Mouse (Mus musculus): Measurements from ENCODE around the gene Usp20.
"Not testable (repeated sequence)": the region's sequence is repeated elsewhere in the genome, so short reads cannot be mapped to it uniquely, and the experiment has no call there.

The Usp20 gene

DNA sequence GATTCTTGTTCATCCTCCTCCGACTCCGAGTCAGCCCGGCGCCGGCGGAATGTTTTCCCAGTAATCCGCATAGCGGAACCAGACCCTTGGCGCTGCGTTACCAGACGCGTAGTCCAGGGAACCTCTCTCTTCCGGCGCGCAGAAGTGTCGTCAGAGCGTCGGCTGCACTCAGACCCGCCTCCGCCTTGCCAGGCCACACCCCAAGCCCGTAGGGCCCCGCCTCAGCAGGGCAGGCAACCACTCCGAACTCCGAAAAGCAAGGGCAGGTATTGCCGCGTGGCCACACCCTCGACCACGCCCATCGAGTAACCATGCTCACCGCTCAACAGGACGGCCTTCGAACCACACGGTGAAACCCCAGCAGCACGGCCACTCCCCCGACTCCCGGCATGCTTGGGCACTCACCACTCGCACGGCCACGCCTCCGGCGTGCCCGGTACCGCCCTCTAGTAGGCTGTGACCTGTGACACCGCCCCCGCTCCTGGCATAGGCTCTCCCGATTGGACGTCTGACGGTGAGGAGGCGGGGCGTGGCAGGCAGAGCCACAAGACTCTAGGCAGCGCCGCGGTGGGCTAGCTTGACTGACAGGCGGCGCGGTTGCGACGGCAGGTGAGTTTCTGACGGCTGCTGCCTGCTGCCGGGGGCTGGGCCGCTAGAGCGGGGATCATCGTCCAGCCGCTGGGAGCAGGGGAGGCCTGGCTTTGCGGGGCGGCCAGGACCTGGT, at the start of gene Usp20, which contains the start of gene BC005624:
TSS of gene Usp20 (plus strand) at position 490 of the 724 bp plus-strand sequence.
TSS of gene BC005624 (minus strand) at position 412 of the 724 bp plus-strand sequence.
- peak; percentile 100 for DNase-seq (ENCODE audit: low spot score)

DNA sequence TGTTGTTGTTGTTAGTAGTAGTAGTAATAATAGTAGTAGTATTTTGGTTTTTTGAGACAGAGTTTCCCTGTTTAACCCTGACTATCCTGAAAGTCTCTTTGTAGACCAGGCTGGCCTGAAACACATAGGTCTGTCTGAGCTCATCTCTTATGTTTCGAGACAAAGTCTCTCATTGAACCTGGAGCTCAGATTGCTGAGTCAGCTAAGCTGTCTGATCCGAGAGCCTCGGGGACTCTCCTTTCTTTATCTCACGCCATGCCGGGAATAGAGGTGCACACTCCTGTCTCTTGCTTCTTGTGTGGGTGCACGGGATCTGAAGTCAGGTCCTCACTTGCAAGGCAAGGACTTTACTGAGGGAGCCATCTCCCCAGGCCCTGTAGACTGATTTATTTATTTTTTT, 49.0 kb upstream of the Usp20 start:
- DNase-seq (ENCODE audit: low spot score), result no peak

DNA sequence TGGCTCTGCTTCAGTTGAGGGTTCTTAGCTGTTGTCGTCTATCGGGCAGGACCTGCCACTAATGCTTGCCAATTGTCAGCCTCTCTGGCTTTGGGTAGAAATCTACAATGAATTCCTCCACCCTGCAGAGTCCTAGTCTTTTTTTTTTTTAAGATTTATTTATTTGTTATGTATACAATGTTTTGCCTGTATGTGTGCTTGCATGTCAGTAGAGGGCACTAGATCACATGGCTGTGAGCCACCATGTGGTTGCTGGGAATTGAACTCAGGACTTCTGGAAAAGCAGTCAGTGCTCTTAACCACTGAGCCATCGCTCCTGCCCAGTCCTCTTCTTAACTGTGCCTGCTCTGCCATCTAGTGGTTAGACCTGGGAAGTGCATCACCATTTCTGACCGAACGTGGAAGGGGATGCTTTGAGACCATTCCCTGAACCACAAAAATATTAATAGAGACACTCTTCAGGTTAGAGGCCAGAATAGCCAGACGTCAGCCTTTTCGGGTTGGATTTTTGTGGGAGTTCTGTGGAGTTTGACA, 48.1 kb upstream of the Usp20 start:
- DNase-seq (ENCODE audit: low spot score), result peak; percentile 86

DNA sequence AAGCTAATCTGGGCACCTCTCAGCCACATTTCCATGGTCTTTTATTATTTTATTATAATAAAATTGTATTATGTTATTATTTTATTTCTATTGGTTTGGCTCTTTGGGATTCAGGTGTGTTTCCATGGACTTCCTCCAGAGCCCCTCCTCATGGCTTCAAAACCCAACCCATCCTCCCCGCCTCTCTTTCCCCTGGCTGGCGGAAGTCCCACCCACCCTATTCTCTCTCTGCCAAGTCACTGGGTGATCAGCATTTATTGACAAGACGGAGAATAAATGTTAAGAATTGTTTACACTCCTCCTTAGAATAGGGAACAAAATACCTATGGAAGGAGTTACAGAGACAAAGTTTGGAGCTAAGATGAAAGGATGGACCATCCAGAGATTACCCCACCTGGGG, 45.3 kb upstream of the Usp20 start:
- DNase-seq (ENCODE audit: low spot score), result no peak

DNA sequence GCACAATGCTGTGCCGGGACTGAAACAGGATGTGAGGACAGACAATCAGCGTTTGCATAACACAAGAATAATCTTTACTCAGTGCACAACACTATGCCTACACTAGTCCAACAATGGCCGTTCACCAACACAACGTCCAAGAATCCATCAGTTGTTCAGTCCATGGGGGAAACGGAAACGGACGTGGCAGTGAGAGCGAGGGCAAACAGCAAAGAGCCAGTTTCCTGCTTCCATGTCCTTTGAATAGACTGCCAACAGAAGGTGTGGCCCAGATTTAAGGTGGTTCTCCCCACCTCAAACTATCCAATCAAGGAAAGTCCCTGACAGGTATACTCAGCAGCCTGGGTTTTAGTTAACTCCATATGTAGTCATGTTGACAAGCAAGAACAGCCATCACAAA, 44.3 kb upstream of the Usp20 start:
- DNase-seq (ENCODE audit: low spot score), result no peak

DNA sequence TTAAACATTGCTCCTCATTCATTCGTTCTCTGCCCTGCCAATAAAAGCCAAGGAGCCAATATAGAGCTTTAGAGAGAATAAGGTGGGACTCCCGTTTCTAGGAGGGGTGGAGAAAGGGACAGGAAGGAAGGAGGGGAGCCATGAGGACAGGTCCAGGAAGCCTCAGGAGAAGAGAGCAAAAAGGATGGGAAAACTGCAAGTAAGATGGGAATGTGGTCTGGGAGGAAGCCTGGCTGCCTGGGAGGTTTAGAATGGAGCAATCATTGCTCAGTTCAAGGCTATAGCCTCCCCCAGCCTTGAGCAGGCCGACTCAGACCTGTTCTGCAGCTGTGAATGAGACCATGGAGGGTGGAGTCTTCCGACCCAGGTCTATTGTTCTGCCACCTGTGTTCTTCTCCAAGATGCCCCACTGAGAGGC, 43.5 kb upstream of the Usp20 start:
- no peak for DNase-seq (ENCODE audit: low spot score)

DNA sequence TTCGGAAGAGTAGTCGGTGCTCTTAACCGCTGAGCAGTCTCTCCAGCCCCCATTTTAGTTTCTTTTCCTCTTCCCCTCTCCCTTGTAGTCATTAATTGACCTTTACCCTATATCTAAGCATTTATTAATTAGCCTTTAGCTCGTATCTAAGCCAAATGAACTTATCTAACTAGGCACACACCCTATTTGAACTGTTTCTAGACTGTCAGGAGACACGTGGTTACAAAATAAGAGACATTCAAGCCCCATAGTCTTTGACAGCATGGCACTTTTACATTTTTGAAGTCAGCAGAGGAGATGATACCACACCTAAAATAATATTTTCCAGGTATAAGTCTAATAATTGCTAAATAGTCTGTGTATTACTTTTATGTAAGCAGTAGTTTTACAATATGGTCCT, 40.5 kb upstream of the Usp20 start:
- no peak for DNase-seq (ENCODE audit: low spot score)

DNA sequence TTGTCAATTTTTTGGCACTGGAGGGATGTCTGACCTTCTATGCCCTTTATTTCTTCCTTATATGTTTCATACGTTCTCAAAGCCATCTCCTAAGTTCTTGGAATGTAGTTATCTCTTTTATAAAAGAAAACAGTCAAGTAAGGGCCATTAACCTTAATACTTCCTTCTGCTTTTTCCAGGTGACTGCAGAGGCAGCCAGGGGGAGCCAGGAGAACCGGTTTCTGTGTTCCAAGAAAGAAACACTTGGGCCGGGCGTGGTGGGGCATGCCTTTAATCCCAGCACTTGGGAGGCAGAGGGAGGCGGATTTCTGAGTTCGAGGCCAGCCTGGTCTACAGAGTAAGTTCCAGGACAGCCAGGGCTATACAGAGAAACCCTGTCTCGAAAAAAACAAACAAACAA, 40.0 kb upstream of the Usp20 start:
- DNase-seq (ENCODE audit: low spot score), result not testable (repeated sequence)

DNA sequence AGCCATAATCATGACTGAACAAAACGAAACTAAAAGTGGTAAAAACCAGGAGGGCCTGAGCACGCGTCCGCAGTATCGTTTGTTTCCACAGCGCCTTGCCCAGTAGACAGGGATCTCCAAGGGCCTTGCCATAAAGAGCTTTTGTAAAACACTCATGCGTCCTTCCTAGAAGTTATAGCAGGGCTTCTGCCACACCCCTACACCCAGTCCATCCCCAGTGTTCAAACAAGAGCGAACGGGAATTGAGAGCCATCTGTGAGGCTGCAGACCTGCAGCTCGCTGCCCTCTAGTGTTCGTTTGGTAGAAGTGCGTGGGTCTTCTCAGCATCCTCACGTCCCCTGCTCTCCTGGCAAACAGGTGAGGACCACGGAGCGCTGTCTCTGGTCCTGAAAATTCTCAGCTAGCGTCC, 39.5 kb upstream of the Usp20 start:
- peak; percentile 54 for DNase-seq (ENCODE audit: low spot score)

DNA sequence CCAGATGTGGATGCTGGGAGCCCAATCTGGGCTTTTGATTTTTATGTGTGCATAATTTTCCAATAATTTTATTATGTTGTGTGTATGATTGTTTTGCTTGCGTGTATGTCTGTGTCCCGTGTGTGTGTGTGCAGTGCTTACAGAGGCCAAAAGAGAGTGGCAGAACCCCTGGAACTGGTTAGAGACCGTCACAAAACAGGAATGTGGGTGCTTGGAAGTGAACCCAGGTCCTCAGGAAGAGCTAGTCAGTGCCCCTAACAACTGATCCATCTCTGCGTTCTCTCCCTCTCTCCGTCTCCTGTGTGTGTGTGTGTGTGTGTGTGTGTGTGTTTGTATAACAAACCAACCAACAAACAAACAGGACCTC, 29.6 kb upstream of the Usp20 start:
- no peak for DNase-seq (ENCODE audit: low spot score)

DNA sequence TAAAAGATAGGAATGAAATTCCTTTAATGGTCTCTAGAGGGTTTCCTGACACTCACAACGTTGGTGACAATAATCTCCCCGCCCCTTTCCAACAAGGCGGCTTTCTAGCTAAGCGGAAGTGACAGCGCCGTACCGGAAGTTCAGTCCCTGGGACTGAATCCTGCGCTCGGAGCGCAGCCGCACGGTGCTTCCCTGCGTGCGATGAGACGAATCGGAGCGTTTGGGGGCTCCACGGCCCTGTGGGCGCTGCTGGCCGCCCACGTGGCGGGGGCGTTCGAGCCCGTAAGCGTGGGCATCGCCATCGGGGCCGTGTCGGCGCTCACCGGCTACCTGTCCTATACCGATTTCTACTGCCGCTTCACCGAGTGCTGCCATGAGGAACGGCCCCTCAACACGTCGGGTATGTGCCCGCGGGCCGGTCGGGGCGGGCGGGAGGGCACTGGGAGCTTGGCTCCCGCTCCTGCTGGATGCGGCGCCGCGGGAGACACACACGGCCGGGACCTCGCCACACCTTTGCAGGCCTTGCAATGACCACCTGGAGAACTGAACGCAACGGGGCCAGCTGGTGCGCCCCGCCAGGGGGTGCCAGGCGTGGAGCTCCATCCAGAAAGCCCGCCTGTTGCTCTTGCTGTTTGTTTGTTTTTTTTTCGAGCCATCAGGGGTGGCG, 29.1 kb upstream of the Usp20 start, which contains the start of gene Tor1b:
TSS of gene Tor1b (plus strand) at position 136 of the 667 bp plus-strand sequence.
- peak; percentile 87 for DNase-seq (ENCODE audit: low spot score)

DNA sequence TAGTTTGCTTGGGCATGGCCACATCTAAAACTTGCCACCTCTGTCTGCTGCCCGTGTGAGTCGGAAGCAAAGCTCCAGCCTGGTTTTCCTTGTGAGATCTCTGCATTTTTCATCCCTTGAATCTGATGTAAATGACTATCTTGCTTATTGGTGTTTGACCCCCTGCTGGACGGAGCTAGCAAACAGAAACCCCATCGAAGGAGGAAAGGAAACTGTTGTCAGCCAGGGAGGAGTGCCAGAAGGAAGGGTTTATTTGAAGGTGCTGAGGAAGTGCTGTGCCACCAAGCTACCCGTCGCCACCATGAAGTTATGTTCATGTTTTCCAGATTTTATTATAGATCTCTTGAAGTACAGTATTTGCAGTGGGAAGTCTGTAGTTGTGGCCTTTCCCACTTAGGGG, 27.3 kb upstream of the Usp20 start:
- DNase-seq (ENCODE audit: low spot score), result no peak

DNA sequence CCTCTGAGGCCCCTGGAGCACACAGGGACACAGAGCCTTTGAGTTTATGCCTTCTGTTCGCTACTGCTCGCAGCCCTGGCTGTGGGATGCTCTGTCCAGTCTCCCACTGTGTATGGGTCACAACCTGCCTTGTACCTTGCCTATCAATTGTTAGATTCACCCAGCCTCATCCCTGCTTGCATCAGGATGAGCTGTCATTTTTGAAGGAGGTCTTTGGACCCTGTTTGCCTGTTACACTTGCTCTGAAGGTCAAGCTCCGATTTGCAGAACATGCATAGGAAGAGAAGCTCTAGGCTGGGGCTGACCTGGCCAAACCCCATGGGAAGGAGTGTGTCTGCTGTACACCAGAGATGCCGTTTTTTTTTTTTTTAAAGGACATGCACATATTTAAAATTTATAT, 24.6 kb upstream of the Usp20 start:
- DNase-seq (ENCODE audit: low spot score), result no peak

DNA sequence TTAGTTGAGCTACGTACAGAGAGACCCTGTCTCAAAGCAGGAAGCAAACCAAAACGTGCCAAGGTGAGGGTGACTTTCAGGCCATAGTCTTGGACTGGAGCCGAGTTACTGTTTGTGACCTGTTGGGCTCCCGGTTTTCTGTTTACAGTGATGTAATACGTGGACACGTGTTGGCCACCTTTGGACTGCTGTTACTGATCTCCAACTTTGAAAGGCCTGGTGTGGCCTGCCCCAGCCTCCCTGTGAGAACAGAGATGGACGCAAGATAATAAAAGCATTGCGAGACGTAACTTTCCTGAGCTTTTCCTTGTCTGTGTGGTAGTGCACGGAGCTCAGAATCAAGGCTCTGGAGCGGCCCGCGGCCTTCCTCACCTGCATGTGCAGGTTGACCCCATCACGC, 23.4 kb upstream of the Usp20 start:
- no peak for DNase-seq (ENCODE audit: low spot score)

DNA sequence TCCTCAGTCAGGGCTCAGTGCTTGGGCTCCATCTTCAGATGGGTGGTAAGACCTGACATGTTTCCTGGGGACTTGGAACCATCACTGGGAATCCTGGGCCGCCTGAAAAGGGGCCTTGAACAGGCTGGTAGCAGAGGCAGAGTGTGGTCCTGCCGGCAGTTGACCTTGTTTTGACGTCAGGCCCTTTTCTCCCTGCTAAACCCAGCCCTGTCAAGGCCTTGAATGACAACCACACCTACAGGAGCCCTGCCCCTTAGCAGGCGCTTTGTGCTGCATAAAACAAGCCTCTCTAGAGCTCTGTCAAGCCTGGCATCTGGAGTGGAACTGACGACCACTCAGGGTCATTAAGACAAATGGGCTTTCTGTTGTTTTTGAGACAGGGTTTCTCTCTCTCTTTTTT, 22.2 kb upstream of the Usp20 start:
- DNase-seq (ENCODE audit: low spot score), result no peak

DNA sequence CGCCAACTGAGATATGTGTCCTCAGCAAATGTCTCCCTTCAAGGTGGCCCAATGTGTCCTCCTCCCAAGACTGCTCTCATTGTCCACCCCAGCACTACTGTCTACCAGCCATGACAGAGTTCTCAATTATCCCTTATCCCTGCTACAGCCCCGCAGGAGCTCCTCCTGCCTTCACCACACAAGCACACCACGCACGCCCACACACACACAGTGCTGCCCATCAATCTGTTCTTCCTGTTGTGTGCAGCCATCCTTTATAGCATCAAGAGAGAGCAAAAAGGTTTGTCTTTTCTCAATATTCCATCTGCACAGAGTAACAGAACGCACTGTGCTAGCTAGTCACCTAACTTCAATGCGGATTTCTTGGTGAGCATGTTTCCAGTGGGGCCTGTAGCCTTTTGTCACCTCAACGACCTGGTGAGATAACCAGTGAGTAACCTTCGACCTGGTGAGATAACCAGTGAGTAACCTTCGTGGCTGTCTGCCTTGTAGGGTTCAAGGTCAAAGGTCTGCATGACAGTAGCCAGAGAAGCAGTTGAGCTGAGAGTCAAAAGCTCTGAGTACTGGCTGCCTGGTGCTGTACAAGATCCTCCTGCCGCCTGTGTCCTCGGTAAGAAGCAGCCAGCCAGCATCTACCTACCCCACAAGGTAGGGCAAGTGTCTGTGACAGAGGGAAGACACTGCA, 19.4 kb upstream of the Usp20 start:
- no peak for DNase-seq (ENCODE audit: low spot score)

DNA sequence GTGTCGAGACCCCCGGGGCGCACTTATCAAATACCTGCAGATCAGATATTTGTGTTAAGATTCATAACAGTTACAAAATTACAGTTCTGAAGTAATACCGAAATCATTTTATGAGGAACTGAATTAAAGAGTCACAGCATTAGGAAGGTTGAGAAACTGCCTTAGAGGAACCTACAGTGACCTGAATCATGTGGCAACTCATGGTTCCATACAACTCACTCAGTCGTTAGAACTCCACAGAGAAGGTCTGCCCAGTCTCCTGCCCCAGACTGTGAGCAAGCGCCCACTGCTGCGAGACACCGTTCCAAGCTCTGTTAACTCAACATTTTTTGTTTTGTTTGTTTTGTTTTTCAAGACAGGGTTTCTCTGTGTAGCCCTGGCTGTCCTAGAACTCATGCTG, 16.5 kb upstream of the Usp20 start:
- no peak for DNase-seq (ENCODE audit: low spot score)

DNA sequence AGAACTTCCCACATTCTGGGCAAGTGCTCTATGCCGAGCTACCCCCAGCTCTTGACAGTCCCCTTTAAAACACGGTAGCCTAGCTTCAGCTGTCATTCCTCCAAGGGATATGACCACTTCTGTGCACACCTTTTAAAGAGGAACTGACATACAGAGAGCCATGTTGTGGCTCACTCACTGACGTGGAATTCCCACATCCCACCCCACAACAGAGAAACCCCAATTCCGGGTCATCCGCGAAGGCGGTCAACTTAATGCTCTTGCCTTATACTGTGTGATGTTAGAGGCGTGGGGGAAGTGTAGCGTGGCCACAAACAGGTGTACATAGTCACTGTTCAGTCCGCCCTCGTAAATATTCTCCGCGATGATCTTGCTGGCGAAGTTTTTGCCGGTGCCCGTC, 15.3 kb upstream of the Usp20 start:
- no peak for DNase-seq (ENCODE audit: low spot score)

DNA sequence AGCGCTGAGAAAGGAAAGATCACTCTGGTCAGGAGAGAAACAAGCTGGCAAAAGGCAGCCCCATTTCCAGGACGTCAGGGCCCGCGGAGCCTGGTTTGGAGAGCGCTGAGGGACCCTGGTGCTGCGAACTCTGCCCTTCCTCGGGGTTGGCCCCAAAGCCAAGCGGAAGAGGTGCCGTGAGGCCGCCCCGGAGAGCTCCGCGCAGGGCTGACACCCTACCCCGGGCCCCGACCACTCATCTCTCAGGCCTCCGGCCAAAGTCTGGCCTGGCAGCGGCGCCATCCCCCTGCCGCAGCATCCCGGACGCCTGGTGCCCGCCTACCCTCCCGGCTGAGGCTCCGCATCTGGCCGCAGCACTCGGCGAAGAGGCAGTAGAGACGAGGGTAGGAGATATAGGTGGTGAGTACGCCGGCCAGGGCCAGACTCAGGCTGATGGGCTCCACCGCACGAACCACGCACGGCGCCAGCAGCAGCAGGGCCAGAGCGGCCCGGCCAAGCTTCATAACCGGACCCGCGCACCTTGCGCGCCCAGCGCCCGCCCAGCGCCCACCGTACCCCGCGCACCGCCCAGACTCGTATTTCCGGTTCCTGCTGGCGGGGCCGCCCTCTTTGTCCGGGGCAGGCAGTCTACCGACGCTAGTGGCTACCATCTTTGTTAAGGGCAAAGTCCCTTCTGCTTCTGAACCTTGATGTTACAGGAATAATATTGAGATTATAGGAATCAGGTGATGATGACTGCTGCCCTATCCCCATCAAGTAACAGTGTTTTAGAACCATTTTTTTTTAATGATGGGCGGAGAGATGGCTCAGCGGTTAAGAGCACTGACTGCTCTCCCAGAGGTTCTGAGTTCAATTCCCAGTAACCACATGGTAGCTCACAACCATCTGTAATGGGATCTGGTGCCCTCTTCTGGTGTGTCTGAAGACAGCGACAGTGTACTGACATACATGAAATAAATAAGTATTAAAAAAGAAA, 14.4 kb upstream of the Usp20 start, which contains the start of gene Tor1a:
TSS of gene Tor1a (minus strand) at position 582 of the 976 bp plus-strand sequence.
- DNase-seq (ENCODE audit: low spot score), result peak; percentile 91

DNA sequence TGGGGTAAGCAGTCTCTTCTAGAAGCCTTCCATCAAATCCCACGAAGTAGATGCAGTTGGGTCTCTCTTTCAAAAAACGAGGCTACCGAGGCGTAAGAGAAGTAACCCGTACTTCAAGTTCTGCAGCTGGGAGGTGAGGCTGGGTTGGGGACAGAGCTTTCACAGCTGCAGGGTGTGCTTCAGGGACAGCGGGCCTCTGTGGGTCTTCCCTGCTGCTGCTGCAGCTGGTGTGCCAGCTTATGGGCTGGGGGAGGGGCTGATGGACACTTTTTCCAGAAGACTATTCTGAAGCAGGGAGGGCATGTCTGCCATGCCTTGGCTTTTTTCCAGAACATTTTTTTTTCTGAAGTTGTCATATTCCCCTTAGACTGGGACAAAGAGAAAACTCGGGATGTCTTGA, 945 bp downstream of the Usp20 start:
- no peak for DNase-seq (ENCODE audit: low spot score)
